Mouse (Mus musculus) bone marrow, adult 2 months (tissue): Measurements from ENCODE around the gene Fscn1. TPM values are rescaled to one million over a fixed set of nuclear protein-coding genes. Genes with fewer than 3 reads are reported as not detected.
A peak's percentile ranks its signal among the peaks of the same experiment; 100 is the strongest.

Source experiments
- H3K27ac ChIP-seq: fragments of 200-500 bp; 2 replicates; pipeline ENCODE4 v1.5.1; 2012; ENCODE audit warnings: low read depth, mild to moderate bottlenecking, control low read depth, inconsistent platforms, low read length; ENCODE audit not compliant: control insufficient read depth, poor library complexity, insufficient read depth
- H3K4me1 ChIP-seq: fragments of 200-500 bp; 2 replicates; pipeline ENCODE4 v1.6.1; 2011; ENCODE audit warnings: low read length; ENCODE audit not compliant: control insufficient read depth, insufficient read depth
- H3K4me3 ChIP-seq: fragments of 200-500 bp; replicated peaks from 2 replicates; pipeline ENCODE3; 2011; ENCODE audit warnings: mild to moderate bottlenecking, low read depth, low read length, control low read depth; ENCODE audit not compliant: control insufficient read depth
- CTCF ChIP-seq: fragments of 200-500 bp; IDR thresholded peaks from 2 replicates; pipeline ENCODE4 v1.5.1; 2011; ENCODE audit warnings: low read length, control low read depth; ENCODE audit not compliant: control insufficient read depth, insufficient read depth
- POLR2A ChIP-seq: fragments of 200-500 bp; IDR thresholded peaks from 2 replicates; pipeline ENCODE4 v1.6.1; 2011; ENCODE audit warnings: low read depth, mild to moderate bottlenecking, control low read depth, low read length, borderline replicate concordance; ENCODE audit not compliant: control insufficient read depth
- WGBS: fragments of 180-500 bp; shearing (Covaris S2); methylation state at CpG from one replicate; pipeline ENCODE4 v1.1.7; 2018; 5-methylcytosine and 5-hydroxymethylcytosine counted together
- polyA plus RNA-seq: library from polyadenylated mRNA; stranded (reverse); fragments of >200 nt; gene quantifications from 2 replicates; pipeline ENCODE4 v1.2.4, GENCODE M21; 2011; ENCODE audit warnings: low replicate concordance; ENCODE audit not compliant: missing spikeins, insufficient read depth, insufficient read length

The Fscn1 gene
- polyA plus RNA-seq, 1 experiment = 15.2 TPM

DNA sequence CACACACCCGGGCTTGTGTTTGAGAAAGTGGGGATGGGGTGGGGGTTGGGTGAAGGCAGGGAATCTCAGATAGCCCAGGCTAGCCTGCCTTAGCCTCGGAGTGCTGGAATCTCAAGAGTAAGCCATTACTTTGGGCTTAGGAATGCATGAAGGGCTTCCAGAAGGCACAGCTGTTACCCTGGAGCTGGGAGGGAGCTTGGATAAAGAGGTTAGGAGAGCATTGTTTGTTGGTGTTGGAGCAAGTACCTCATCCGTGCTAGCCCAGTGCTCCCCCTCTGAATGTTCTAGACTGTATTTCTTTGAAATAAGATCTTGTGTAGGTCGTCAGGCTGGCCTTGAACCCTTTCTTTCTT lies 30.8 kb upstream of the Fscn1 start:
- Histone ChIP-seq H3K4me1 (peaks cover 7% of the 10 kb centered on the region), H3K4me3 (peak overlapping the region; percentile 79), H3K27ac (peak overlapping the region; percentile 93)
- no peak for TF ChIP-seq CTCF
- TF ChIP-seq POLR2A = no peak
- 8% methylated on average over 4 of the region's 4 CpGs for WGBS

DNA sequence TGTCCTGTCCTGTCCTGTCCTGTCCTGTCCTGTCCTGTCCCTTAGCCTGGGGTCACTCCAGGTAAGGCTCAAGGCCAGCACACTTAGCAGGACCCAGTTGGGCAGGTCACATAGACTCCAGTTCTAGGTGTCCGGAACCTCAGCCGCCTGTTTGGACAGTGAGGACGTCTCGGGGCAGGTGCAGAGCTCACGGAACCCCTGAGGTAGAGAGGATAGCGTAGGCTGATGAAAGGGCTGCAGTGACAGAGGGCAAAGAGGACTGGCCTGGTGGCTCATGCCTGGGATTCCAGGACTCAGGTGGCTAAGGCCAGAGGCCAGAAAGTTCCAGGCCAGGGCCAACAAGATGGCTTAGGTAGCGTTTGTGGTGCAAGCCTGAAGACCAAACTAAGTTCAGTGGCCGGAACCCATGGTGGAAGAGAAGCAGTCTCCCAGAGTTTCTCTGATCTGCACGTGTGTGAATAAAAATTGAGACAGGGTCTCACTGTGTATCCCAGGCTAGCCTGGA lies 28.9 kb upstream of the Fscn1 start:
- Histone ChIP-seq H3K4me3 (peak overlapping the region; percentile 2), H3K4me1 (peaks cover 7% of the 10 kb centered on the region), H3K27ac (peak overlapping the region; percentile 5)
- WGBS = 83% methylated on average over 9 of the region's 9 CpGs
- TF ChIP-seq POLR2A (no peak), CTCF (no peak)

DNA sequence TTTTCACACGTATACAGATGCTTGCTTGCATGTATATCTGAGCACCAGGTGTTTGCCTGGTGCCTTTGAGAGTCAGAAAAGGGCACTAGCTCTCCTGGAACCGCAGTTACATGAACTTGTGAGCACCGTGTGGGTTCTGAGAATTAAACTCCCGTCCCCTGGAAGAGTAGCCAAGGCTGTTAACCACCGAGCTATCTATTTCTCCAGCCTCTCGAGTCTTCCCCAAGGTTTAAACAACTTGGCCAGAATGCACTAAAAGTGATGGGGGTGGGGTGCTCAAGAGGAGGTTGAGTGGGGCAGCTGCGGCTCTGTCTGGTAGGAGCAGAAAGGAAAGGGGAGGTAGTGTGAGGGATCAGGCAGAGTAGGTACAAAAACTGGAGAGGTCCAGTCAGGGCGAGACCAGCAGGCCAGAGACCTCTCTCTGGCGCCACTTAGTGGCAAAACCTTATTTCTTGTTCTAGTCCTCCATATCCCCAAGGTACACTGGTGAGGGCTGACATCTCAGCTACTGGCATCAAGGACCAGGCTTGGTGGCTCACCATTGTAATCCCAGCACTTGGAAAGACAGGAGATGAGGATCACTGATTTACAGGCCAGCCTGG lies 28.0 kb upstream of the Fscn1 start:
- TF ChIP-seq CTCF = peak; percentile 94
- no peak for TF ChIP-seq POLR2A
- Histone ChIP-seq H3K4me3 (peak overlapping the region; percentile 58), H3K4me1 (peaks cover 7% of the 10 kb centered on the region), H3K27ac (peak overlapping the region; percentile 74)
- 2% methylated on average over 9 of the region's 9 CpGs for WGBS

DNA sequence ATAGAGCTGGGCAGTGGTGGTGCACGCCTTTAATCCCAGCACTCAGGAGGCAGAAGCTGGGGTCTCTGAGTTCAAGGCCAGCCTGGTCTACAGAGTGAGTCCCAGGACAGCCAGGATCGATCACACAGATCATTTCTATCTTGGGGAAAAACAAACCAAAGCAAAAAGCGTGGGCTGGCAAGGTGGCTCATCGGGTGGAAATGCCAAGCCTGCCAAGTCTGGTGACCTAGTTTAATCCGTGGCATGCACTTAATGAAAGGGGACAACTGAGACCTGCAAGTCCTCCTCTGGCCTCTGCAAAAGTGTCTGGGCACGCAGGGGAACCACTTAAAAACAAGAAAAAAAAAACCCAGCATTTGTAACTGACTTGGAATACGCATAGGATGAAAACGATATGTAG lies 27.4 kb upstream of the Fscn1 start:
- no peak for TF ChIP-seq POLR2A
- no peak for TF ChIP-seq CTCF
- no peak overlapping the region for H3K27ac ChIP-seq
- 63% methylated on average over 8 of the region's 8 CpGs for WGBS
- peaks cover 6% of the 10 kb centered on the region for H3K4me1 ChIP-seq
- H3K4me3 ChIP-seq = no peak overlapping the region

DNA sequence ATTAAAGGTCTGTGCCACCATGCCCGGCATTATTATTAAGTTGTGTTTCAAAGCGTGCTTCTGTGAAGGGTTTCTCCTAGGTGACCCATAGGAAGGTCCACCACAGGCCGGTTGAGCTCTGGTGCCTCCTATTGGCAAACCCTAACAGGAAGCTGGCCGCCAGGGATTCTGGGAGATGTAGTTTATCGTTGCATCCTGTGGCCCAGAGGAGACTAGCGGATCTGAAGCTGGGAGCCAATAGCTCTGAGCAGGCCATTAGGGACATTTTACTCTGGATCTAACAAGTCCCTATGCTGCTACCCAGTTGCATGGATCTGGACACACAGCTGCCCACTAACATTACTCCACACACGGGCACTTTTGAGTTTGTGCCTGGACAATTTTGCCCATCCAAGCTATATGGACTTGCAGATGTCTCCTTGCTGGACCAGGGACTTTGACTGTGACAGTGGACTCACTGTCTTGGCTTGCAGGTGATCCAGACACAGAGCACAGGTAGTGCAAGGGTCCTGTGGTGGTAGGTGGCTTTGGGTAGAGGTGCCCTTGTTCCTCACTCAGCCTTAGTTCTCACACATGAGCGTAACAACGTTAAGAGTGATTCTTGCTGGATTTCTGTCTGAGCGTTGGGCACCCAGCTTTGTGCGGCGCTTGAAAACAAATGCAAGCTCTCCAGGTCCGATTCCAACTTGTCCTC lies 24.4 kb upstream of the Fscn1 start:
- 34% methylated on average over 13 of the region's 13 CpGs for WGBS
- H3K4me3 ChIP-seq = no peak overlapping the region
- TF ChIP-seq CTCF (peak; percentile 32; the same call in 1 of the 2 replicates), POLR2A (no peak)
- peaks cover 3% of the 10 kb centered on the region for H3K4me1 ChIP-seq
- H3K27ac ChIP-seq = peak overlapping the region; percentile 0; the same call in 1 of the 2 replicates

DNA sequence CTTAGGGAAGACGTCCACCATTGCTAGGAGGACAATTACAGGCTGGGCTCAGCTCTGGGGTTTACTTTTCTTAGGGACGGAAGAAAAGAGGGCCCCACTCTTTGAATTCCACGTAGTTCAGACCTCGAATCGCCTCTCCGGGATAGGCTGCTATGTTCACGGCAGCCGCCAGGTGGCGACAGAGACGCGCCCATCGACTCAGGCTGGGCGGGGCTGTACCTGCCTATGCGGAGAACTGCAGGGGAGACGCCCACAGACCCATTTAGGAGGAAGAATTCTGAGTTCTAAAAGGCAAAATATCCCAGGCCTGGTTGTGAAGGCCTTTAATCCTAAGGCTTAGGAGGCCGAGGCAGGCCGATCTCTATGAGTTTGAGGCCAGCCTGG lies 23.8 kb upstream of the Fscn1 start:
- WGBS = 7% methylated on average over 17 of the region's 17 CpGs
- TF ChIP-seq POLR2A = 0 out of 2 replicates have a peak, but pooled peaks have one; percentile 28
- peak; percentile 97 for TF ChIP-seq CTCF

DNA sequence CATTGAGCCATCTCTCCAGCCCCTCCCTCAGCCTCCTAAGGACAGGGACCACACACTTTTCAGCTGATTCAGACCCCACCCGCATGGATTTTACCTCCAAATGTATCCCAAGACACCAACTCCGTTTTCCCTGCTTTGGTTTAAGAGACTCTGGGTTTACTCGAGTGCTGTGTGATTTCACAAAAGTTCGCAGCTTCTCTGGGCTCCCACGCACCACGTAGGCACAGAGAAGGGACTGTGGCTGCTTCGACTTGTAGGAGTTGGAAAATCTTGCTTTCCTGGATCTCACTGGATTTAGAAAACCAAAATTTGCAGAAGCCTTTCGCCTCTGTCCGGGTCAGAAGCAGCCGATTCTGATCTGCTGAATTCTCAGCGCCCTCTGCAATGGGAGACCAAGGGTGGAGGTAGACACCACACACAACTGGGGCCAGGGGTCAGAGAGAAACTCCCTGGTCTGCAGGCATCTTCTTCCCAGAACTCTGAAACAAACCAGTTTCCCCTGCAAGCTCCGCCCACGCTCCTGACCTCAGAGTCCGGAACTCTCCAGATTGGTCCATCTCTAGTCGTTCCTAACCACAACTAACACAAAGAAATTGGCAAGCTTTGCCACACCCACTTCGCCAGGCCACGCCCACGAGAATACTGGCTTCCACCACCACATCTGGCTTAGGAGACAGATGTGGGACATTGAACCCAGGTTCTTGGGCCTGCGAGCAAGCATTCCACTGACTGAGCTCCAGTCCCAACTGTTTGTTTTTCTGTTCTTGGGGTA lies 22.0 kb upstream of the Fscn1 start:
- WGBS = 33% methylated on average over 19 of the region's 19 CpGs
- Histone ChIP-seq H3K4me3 (no peak overlapping the region), H3K4me1 (no peaks in the 10 kb centered on the region; the same call in 1 of the 2 replicates), H3K27ac (no peak overlapping the region)
- TF ChIP-seq CTCF (no peak), POLR2A (no peak)

More for the DNA sequence above, 23.8 kb upstream of the Fscn1 start:
- H3K4me1 ChIP-seq = peaks cover under 1% of the 10 kb centered on the region
- H3K27ac ChIP-seq = peak overlapping the region; percentile 0; the same call in 1 of the 2 replicates
- no peak overlapping the region for H3K4me3 ChIP-seq

DNA sequence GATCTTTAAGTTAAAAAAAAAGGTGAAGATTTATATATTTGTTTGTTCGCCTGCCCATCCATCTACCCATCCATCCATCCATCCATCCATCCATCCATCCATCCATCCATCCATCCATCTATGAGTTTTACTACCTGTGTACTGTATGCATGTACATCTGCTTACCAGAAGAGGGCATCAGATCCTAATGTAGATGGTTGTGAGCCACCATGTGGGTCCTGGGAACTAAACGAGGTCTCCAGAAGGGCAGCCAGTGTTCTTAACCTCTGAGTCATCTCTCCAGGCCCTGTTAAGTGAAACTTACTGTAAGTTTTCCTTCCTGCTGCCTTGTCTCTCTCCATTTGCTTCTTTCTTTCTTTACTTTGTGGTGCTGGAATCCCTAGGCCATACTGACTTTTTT lies 19.8 kb upstream of the Fscn1 start:
- no peaks in the 10 kb centered on the region; the same call in 1 of the 2 replicates for H3K4me1 ChIP-seq
- no peak overlapping the region for H3K4me3 ChIP-seq
- WGBS = 59% methylated on average over 2 of the region's 2 CpGs
- H3K27ac ChIP-seq = no peak overlapping the region
- TF ChIP-seq CTCF (0 out of 2 replicates have a peak, but pooled peaks have one; percentile 22), POLR2A (no peak)
